Mouse (Mus musculus) stomach, postnatal 0 days (tissue): ENCODE measurements around the gene Tctn1.
A peak's percentile ranks its signal among the peaks of the same experiment; 100 is the strongest.

Experiments used
- CTCF ChIP-seq: IDR thresholded peaks from 2 replicates; pipeline ENCODE4 v1.5.1; 2016; ENCODE audit warnings: antibody characterized with exemption, low read depth, mild to moderate bottlenecking, moderate library complexity
- EP300 ChIP-seq: optimal IDR thresholded peaks from 2 replicates; pipeline ENCODE3; 2016; ENCODE audit warnings: antibody characterized with exemption

GRCm38 (mm10) chr5:122265942-122266341 lies 1.7 kb upstream of the Tctn1 start:
- TF ChIP-seq CTCF (peak; percentile 54), EP300 (no peak)
